Mouse (Mus musculus) v-Abl transformed pro-B cells (cell line): ENCODE results near the gene Cep55.

Source experiments
- in situ Hi-C, 2 experiments: fragments of 400-800 bp; cut with MboI; formaldehyde crosslinking; loops; one replicate each; pipeline ENCODE4 v1.15.1; 2025; ENCODE audit not compliant: unreplicated experiment in 2 of 2

Cep55 gene

GRCm38 (mm10) chr19:38038267-38038666 lies 16.5 kb upstream of the Cep55 start:
- in situ Hi-C loops: loop anchor here (25.0 kb wide), 2 partner anchors 1201 to 1626 kb away; partner anchors contain the start of gene Tnks2 (in 1 of the 2)

DNA sequence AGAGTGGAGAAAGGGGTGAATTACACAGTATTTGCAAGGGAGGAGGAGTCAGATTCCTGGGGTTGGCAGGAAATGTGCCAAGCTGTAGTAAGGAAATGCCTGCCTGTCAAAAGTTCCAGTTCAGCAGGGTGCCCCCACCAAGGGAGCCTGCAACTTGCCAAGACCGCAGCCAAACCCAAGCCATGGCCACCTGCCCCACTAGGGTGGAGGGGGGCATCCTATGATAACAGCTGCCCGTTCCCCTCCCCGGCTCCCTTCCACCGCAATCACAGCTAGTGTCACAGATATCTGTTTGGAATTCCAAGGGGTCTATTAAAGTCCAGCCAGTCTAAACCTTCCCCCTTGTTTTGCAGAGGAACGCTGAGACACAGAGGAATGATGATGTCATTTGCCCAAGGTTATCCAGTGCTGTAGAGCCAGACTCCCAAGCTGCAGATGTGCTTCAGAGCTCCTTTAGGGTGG lies 12.5 kb upstream of the Cep55 start:
- in situ Hi-C loops: loop anchor here (5.0 to 25.0 kb wide), 4 partner anchors 85 to 1630 kb away; partner anchors contain the start of gene Tnks2 (in 1 of the 2)

GRCm38 (mm10) chr19:38043281-38043981 lies 11.4 kb upstream of the Cep55 start, which contains the start of gene Myof:
Myof (minus strand) TSS chr19:38043577.
- in situ Hi-C loops: loop anchor here (5.0 to 25.0 kb wide), 4 partner anchors 86 to 1631 kb away; partner anchors contain the start of gene Tnks2 (in 1 of the 2)

DNA sequence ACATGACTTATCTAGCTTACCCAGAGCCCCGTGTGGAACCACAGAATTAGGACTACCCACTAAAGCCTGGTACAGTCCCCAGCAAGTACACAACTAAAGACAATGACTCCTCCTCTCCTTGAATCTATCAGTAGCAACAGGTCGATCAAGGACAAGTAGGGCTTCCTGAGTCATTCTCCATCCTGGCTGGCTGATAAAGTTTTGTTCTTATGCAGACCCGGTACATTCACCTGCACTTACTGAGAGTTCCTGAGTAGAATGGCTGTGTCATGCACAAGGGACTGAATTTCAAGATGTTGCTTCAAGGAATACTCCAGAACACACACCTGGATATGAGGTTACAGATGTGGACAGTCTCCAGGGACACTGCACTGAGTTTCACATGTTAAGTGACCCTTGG lies 9.6 kb upstream of the Cep55 start:
- in situ Hi-C loops: loop anchor here (5.0 to 25.0 kb wide), 4 partner anchors 310 to 1633 kb away; partner anchors contain the start of genes Cyp26a1 (in 1 of the 2) and Tnks2 (in 1 of the 2)

GRCm38 (mm10) chr19:38049686-38050085 lies 5.1 kb upstream of the Cep55 start:
- in situ Hi-C loops: loop anchor here (5.0 to 25.0 kb wide), 10 partner anchors 97 to 1637 kb away; partner anchors contain the start of genes Cyp26a1 (in 1 of the 2), Fra10ac1 (in 1 of the 2) and Tnks2 (in 1 of the 2)

DNA sequence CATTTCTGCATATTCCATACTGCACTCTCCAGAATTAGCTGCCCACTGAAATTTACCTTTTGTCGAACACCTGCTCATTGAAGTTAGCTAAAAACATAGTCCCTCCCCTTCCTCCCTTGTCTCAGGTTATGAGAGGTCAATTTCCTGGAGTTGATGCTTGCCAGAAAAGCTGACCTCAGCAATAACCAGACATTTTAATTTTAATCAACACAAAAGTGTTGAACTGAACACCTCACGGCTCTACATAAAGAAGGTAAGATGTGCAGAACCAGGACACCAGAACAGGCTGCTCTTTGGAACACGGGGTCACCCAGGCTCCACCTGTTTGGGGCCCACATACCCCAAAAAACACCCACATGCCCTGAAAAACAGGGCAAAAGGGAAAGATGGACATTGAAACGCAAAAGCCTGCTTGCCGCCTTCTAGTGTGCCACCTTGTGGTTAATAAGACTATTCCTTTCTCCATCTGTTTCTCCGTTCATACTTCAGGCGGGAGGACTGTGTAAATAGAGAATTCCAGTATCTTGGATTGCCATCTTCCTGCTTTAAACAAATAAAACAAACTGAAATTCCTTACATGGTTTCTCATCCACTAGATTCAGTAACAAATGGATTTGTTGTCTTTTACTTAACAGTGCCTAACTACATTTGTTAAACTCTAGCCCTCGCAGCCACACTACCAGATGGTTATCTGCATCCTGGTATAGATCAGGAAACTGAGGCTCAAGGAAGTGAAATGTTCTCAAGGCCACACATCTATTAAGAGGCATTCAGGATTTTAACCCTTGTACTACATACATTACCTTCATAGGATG lies 1.4 kb upstream of the Cep55 start:
- in situ Hi-C loops: loop anchor here (5.0 to 10.0 kb wide), 7 partner anchors 101 to 486 kb away; partner anchors contain the start of gene Fra10ac1 (in 1 of the 2)

DNA sequence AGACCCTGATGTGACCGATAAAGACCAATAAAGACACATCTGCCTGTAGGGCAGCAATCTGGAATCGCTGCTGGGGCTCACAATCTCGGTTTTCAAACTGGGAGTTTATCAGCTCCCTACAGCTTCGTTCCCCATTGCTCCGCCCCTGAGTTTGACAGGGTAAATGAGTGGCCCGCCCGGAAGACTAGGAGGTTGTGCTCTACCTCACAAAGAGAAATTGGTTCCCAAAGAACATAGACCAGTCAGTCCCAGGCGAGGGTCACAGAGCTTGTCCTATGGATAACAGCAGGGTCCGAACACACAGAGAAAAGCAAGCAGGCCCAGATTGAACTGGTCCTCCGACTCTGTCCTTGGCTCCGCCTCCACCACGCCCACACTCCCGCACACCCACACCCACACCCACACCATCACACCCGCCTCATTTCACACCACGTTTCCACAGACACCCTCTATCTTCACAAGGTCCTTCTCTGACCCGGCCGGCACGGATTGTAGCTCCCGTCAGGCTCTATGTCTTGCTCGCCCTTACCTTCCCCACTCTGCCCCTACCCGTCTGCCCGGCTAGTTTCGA lies 577 bp upstream of the Cep55 start:
- in situ Hi-C loops: loop anchor here (5.0 to 10.0 kb wide), 7 partner anchors 102 to 487 kb away; partner anchors contain the start of gene Fra10ac1 (in 1 of the 2)

DNA sequence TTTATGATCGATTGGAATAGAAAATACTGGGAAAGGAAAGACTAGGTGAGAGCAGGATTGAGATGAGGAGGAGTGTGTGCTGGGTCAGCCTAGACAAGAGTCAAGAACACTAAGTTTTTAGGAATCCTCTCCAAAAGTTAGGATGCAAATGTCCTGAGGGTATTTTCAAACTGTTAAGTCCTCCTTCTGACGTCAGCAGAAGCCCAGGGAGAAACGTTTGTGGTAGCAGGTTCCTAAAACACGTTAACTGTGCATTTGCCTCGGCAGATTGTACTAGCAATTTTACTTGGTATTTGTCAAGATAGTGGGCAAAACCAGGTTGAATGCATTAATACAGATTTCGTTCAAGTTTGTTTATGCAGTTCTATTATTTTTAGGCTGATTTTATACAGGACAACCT lies 987 bp downstream of the Cep55 start:
- in situ Hi-C loops: loop anchor here (10.0 kb wide), 4 partner anchors 169 to 481 kb away; partner anchors contain the start of gene Fra10ac1 (in 1 of the 2)

DNA sequence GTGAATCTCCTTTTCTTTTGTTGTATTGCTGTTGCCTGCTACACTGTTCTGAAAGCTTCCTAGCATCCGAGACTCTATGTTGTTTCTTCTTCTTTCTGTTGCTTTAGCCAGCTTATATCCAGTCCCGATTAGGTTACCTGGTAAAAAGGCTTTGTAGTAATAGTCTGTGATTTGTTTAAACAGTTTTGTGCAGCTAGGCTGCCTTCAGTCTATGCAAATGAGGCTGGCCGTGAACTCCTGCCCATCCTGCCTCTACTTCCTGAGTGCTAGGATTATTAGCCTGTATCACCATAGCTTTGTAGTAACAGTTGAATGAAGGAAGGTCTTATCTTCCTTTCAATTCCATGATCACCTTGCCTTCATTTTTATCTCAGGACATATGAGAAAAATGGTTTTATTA lies 1.5 kb downstream of the Cep55 start:
- in situ Hi-C loops: loop anchor here (10.0 kb wide), 4 partner anchors 169 to 481 kb away; partner anchors contain the start of gene Fra10ac1 (in 1 of the 2)

DNA sequence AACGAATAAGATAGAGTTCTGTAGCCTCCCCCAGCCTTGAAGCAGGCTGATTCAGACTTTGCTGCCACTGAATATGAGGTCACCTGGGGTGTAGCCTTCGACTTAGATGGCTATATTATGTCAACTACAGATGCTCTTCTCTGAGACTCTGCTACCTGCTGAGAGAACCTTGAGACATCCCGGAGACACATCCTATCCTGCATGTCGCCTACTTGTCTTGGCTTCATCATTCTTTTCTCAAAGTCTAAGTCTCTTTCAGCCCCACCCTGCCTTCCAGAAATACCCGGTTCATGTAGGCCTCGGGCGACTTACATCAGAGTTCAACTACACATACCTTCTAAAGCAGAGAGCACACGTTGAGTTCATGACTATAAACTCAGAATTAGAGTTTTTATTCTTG lies 2.1 kb downstream of the Cep55 start:
- in situ Hi-C loops: loop anchor here (10.0 kb wide), 4 partner anchors 168 to 482 kb away; partner anchors contain the start of gene Fra10ac1 (in 1 of the 2)

DNA sequence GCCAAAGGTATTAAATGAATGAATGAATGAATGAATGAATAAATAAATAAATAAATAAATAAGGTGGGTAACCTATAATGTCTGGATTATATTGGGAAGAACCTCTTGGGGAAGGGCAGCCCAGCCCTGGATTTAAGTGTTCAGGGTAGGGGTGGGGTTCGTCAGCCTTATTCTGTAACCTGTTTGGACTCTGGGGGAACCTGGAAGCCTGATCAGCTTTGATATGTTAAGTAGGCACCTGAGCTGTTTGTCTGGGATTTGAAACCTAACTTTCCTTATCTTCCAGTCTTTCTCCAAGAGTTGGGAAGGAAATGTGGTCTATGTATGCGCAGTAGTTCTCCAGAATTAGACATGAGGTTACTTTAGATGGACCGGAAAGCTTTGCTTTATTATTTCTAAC lies 8.4 kb downstream of the Cep55 start:
- in situ Hi-C loops: loop anchor here in 1 of 2 experiments (10.0 kb wide), 1 partner anchor 372 kb away; no protein-coding TSS in a partner anchor

- in situ Hi-C loops: loop anchor here in 1 of 2 experiments (10.0 kb wide), 1 partner anchor 371 kb away; no protein-coding TSS in a partner anchor
These were observed 9.2 kb downstream of the Cep55 start for GRCm38 (mm10) chr19:38064051-38064450.

- in situ Hi-C loops: no loop called here
These were observed 18.4 kb downstream of the Cep55 start for GRCm38 (mm10) chr19:38073226-38073625.

DNA sequence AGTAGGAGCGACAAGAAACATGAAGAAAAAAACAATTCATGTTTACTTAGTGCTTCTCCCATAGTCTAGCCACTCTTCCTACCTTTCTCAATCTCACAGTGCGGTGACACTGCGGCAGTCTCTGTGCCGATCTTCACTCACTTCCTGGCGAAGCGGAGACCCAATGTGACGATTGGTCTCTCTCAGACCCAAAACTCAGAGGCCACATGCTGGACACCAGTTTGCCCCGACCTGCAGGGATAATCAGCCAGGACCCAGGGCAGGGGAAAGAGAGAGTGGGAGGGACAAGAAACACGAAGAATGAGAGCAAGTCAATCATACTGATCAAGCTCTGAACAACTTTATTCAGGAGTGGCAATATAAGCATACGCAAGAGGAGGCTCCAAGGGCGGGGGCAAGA lies 20.2 kb downstream of the Cep55 start:
- in situ Hi-C loops: no loop called here

- in situ Hi-C loops: no loop called here
These were observed 21.4 kb downstream of the Cep55 start for GRCm38 (mm10) chr19:38076251-38076650.

- in situ Hi-C loops: no loop called here
These were observed 23.2 kb downstream of the Cep55 start for GRCm38 (mm10) chr19:38077851-38078540.

DNA sequence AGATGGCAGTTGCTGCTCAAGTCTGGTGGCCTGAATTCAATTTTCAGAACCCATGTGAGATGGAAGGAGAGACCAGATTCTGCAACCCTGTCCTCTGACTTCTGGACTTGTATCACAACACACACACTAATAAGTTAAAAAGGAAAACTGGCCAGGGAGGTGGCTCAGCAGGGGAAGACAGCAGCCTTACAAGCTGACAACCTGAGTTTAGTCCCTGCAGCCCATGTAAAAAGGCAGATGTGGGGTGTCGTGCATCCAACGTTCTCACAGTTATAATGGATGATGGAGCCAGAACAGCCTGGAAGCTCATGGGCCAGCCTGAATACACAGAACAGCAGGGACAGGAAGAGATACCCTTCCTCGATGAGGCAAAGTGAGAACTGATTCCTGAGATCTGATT lies 26.6 kb downstream of the Cep55 start:
- in situ Hi-C loops: no loop called here

DNA sequence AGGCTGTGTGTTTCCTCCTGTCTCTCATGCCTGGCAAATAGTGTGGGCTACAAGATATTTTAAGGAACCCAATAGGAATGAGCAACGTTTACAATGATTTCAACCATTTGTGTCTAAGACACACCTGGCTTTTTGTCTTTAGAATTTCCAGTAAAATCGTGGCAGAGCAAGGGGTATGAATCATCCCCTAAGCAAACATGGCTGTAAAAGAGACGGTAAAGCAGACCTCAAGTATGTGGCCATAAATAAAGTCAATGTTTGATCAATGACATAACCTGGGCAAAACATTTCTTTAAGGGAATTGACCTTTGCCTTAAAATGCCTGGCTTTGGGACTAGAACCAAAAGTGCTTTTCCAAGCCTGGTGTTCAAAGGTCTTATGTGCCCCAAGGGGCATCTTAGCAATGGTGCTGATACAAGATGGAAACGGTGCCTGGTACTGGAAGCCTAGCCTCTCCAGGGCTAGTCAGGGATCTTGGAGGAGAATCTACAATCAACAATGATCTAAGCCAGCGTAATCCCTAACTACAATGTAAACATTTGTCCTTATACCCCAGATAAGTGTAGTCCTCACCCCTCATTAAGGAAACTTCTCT lies 28.2 kb downstream of the Cep55 start:
- in situ Hi-C loops: no loop called here

DNA sequence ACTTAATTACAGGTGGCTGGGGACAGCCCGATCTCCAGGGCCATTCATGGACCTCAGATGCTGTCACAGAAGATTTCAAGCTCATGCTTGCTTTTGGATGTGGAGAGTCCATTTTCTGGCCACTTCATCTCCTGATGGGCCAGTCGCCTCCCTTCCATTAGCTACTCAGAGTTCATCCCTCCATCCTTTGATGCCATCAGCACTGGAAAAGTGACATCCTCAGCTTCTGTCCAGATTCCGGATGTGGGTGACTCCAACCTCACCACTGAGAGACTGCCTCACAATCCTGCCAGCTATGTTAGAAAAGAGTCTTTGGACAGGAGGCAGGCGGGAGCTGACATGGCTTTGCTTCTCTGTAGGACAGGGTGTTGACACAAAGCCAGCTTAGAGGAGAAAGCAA lies 31.0 kb downstream of the Cep55 start:
- in situ Hi-C loops: no loop called here
